Mouse (Mus musculus) left cerebral cortex, postnatal 36 days (tissue): ENCODE results near the gene E2f7. TPM values are rescaled to one million over a fixed set of nuclear protein-coding genes. Genes with fewer than 3 reads are reported as not detected.

Experiments
- DNase-seq, 2 experiments: peaks; one replicate each; pipeline ENCODE4 v3.0.0; 2021 to 2022; ENCODE audit warnings: low spot score in 2 of 2, mixed read lengths in 1 of 2
- intact Hi-C: fragments of 180-260 bp; cut with DNase I; formaldehyde crosslinking; loops from one replicate; pipeline ENCODE4 v1.15.1; 2025
- total RNA-seq, 2 experiments: library from RNA; stranded (reverse); gene quantifications; 2 replicates each; pipeline ENCODE4 v1.2.3; 2021

Gene E2f7
- total RNA-seq, 2 experiments from 2014 or later = 0.99 to 1.5 TPM

DNA sequence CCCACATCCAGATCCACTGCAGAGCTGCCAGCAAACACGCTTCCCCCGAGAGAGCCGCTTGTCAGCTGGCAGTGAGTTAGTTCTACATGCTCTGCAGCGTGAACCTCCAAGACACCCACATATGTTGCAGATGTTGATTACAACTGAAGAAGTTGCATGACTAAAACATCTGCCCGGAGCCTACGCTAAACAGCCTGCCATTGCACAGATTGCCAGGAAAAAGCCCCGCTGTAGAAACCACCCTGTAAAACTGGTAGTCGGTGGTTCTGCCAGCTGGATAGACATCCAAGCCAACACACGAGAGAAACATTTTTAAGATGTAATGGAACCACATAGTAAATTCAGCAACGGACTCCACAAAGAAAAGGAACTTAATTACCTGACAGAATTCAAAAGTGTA lies 24.3 kb downstream of the E2f7 start:
- intact Hi-C loops = no loop called here

GRCm38 (mm10) chr10:110773201-110773600 lies 28.0 kb downstream of the E2f7 start:
- DNase-seq = no peak
- intact Hi-C loops = no loop called here

More for the DNA sequence above, 24.3 kb downstream of the E2f7 start:
- peak; percentile 18 to 31 for DNase-seq

DNA sequence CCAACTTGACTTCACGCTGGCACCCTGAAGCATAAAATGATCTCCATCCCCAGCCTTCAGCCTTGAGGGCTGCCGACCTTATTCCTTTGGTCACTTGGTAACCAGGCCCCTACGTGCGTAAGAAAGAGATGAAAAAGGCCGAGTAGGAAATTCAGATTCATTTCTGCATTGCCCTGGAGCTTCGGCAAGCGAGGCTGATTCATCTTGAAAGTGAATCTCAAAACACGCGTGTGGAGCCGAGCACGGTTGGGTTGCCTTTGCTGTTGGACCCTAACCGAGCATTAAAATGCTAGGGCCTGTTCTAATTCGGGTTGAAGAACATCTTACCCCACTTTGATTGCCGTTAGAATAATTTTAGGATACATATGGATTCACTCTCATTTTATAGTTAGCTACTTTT lies 28.6 kb downstream of the E2f7 start:
- no peak for DNase-seq
- intact Hi-C loops = no loop called here

DNA sequence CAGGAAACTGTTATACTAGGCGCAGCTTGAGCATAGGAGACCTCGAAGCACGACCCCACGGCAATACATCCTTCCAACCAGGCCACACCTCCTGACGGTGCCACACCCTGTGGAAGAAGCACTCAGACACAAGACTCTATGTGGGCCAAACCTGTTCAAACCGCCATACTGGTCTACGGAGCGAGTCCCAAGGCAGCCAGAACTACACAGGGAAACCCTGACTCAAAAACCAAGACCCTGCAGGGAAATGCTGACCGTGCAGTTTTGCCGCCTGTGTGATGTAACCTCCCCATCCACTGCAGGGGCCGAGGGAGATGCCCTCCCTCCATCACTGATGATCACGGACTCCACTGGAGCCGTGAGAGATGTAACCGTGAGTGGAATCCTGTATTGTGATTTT lies 36.5 kb downstream of the E2f7 start:
- intact Hi-C loops = no loop called here
- DNase-seq = no peak

GRCm38 (mm10) chr10:110782655-110783054 lies 37.4 kb downstream of the E2f7 start:
- intact Hi-C loops = no loop called here
- DNase-seq = no peak

DNA sequence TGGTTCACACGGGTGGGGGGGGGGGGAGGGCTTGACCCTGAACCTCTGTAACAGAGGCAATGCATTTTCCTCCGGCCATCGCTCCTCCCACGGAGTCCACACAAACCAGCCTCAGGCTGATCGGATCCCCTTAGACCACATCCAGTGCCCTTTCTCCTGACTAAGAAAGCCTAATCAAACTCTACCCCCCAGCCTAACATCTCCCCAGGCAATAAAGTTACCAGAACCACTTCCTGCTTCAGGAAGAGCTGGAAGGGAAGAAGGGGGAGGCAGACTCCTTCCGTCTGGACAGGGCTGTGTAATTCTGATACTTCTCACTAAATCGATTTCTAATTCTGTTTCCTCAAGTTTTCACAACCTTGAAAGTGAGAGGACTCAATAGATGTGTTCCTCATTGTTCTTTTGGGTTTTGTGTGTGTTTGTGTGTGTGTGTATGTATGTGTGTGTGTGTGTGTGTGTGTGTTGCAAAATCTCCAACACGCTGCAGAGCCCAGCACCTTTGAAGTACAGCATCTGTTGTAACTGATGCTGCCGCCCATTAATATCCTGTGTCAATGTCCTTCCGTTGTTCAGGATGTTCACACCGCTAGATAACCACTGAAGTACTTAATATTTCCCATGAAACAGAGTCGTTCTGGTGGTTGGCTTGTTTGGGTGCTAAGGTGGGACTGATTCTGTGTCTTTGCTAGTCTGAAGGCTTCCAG lies 43.0 kb downstream of the E2f7 start:
- intact Hi-C loops = no loop called here
- no peak for DNase-seq

GRCm38 (mm10) chr10:110789683-110790082 lies 44.4 kb downstream of the E2f7 start:
- DNase-seq = no peak
- intact Hi-C loops = loop anchor here (10.0 kb wide), 1 partner anchor 125 kb away; the partner anchor contains the start of gene Csrp2

- intact Hi-C loops = loop anchor here (10.0 kb wide), 1 partner anchor 122 kb away; the partner anchor contains the start of gene Csrp2
- no peak for DNase-seq
These were observed 48.0 kb downstream of the E2f7 start for GRCm38 (mm10) chr10:110793150-110793787.

- intact Hi-C loops = loop anchor here (2.0 to 10.0 kb wide), 3 partner anchors 120 to 304 kb away; partner anchors contain the start of gene Csrp2
- DNase-seq = no peak
These were observed 49.4 kb downstream of the E2f7 start for GRCm38 (mm10) chr10:110794564-110795205.

DNA sequence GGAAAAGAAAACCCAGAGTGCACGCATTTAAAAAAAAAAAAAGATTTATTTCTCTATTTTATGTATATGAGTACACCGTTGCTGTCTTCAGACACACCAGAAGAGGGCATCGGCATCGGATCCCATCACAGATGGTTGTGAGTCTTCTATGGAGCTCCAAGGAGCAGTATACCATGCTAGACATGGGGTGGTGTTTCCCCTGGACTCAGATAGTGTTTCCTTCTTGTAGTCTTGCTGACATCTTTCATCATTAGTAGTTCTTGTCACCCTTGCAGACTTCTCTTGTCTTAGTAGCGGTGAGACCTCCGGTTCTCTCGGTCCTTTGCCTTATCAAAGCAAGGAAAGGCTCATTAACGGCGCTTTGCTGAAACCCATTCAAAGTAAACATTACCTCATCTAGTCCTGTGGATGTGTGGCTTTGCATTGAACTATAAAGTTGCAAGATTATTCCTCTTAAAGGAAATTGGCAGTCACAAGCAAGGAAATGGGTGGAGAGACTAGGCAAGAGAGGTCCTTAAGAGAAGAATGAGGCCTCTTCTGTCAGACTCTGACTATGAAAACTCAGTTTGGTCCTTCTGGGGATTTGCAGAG lies 50.1 kb downstream of the E2f7 start:
- no peak for DNase-seq
- intact Hi-C loops = loop anchor here (2.0 to 10.0 kb wide), 3 partner anchors 120 to 304 kb away; partner anchors contain the start of gene Csrp2

DNA sequence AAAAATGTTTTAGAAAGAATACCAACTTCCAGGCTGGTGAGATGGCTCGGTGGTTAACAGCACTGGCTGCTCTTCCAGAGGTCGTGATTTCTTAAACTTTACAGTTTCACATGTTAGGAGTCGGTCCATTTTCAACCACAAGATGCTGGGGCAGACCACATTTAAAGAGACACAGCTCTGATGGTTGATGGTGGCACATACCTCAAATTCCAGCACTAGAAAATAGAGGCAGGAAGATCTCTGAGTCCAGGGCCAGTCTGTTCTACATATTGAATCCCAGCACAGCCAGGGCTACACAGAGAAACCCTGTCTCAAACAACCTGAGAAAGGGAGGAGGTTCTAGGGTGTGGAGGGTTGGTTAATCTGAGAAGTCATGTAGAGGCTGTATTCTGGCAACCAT lies 56.1 kb downstream of the E2f7 start:
- no peak for DNase-seq
- intact Hi-C loops = no loop called here

GRCm38 (mm10) chr10:110804279-110805024 lies 59.2 kb downstream of the E2f7 start:
- DNase-seq = no peak
- intact Hi-C loops = no loop called here

- intact Hi-C loops = no loop called here
- DNase-seq = no peak
These were observed 59.9 kb downstream of the E2f7 start for GRCm38 (mm10) chr10:110805025-110805740.

DNA sequence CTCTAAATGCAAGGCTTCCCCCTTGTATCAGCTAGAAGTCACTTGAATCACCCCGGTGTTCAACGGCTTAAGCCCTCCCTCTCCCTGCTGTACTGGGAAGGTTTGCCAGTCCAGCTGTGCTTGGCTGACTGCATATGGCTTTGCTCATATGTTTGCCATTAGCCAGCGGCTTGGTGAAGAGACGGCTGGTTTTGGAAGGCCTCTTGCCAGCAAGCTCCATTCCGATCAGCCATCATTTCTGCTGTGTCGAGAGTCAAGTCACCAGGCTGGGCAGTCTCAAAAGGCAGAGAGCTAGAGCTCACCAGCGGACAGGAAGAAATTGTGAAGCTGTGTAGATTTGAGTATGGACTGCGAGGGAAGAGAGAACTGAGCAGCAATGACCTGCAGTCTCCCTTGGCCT lies 61.2 kb downstream of the E2f7 start:
- intact Hi-C loops = no loop called here
- no peak for DNase-seq

DNA sequence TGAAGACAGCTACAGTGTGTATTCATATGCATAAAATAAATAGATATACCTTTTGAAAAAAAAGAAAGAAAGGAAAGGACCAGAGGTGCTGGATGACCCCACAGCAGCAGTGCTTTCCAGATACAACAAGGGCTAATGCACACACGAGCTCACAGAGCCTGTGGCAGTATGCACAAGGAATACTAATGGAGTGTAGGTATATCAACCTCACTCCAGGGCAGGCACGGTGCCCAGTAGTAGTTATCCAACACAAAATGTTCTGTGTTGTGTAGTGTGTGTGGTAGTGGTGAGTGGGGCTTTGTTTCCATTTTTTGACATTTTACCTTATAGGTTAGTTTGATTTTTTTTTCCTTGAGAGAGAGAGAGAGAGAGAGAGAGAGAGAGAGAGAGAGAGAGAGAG lies 65.3 kb downstream of the E2f7 start:
- intact Hi-C loops = no loop called here
- no peak for DNase-seq

DNA sequence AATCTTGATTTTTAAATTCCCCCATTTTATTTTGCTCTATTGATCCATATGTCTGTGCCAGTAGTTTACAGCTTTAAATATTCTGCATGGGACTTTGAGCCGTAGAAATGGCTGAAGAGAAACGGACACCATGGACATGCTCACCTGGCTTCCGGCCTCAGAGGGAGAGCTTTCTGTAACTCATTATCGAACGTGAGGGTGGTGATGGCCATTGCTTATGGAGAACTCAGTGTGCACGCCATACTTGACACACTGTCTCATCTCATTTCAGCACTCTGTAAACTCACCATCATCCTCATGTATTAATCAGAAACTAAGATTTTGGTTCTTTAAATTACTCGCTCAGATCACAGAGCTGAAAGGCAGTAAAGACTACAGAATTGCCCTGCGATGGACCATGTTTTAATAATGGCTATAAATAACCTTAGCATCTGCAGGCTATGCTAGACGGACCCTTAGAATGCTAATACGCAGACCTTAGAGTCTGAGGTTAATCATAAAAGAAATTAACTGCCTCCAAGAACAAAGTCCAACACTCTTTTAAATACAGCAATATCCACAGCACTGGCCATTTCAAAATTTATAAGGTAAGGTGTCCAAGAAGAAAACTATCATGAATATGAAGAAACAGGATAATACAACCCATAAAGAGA lies 66.1 kb downstream of the E2f7 start:
- DNase-seq = no peak
- intact Hi-C loops = no loop called here

GRCm38 (mm10) chr10:110811862-110812225 lies 66.6 kb downstream of the E2f7 start:
- no peak for DNase-seq
- intact Hi-C loops = no loop called here

DNA sequence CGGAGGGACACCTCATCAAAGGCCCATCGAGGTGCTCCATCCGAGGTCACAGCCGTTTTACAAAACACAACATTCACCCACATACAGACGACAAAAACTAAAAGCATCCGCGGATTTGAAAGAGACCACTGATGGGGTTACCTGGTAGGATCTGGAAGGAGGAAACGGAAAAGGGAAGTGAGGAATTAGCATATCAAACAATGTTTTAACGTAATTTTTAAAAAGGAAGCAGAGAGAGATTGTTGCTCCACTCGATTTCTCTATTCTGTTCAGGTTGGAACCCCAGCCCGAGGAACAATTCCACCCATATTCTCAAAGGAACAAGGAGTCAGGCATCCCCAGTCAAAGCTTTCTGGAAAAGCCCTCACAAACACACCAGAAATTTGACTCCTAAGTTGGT lies 75.9 kb downstream of the E2f7 start:
- intact Hi-C loops = no loop called here
- no peak for DNase-seq

GRCm38 (mm10) chr10:110821692-110822091 lies 76.5 kb downstream of the E2f7 start:
- DNase-seq = no peak
- intact Hi-C loops = no loop called here
